In the genomic region with DNA sequence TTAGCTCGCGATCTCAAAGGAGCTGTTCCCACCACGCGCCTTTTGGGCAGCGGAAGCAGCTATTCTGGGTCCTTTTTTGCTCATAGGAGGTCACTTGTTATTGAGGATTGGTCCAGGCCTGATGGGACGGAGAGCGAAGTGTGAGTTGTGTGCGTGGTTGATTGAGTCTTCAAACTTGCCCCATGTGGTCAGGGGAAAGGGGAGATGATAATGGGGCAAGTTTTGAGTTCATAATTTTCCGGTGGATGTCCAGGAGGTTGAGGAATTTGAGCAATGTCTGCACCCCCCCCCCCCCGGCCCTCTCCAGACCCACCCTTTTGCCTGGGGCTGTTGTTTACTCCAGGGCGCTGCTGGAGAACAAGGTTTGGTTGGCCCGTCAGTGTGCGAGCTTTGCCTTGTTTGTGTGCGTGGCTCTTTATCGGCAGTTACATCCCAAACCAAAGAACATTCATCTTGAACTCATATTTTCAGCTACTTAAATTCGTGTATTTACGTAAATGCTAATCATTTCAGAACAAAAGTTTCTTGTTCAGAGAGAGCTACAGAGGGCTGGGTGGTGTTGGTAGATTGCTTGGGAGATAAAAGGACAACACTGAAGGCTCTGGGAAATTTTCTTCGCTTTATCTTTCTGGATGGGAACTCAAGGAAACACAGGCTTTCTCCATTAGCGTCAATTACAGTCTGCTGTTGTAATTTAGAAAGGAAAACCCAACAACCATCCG, we compare ENCODE assay signal across 8 mouse cellular contexts. TPM values are rescaled to one million over a fixed set of nuclear protein-coding genes. Genes with fewer than 3 reads are reported as not detected.
A peak's percentile ranks its signal among the peaks of the same experiment; 100 is the strongest.
DNase-seq lines count a peak whose midpoint lies in the region; ATAC-seq and TF ChIP-seq lines count a peak whose summit lies in the region.

No protein-coding gene starts in this region.

- peaks cover 33% of the 10 kb centered on the region for H3K79me2 ChIP-seq in MEL (ENCODE audit: control insufficient read depth, insufficient read depth, low read length, poor library complexity)

- intact Hi-C loops in left cerebral cortex, postnatal 10 days (cut with DNase I): loop anchor here (5.0 kb wide), 1 partner anchor 49 kb away; a partner anchor contains a TSS

- H3K27me3 ChIP-seq in heart, embryonic 12.5 days (replicated peaks): no peaks in the 10 kb centered on the region
- no peaks in the 10 kb centered on the region for H3K27me3 ChIP-seq in MEL (ENCODE audit: control insufficient read depth in 1 of 2, insufficient read depth in 2 of 2, low read length in 2 of 2)
- no peaks in the 10 kb centered on the region for H3K27me3 ChIP-seq in forebrain, embryonic 13.5 days
- H3K27me3 ChIP-seq in neural tube, embryonic 15.5 days (replicated peaks): no peaks in the 10 kb centered on the region

- peak overlapping the region; percentile 95 for H3K9ac ChIP-seq in heart, embryonic 12.5 days
- H3K9ac ChIP-seq in MEL (ENCODE audit: control insufficient read depth, low read depth, low read length, poor library complexity, severe bottlenecking): peak overlapping the region; percentile 97
- H3K9ac ChIP-seq in forebrain, embryonic 13.5 days: peak overlapping the region; percentile 97
- peak overlapping the region; percentile 98 for H3K9ac ChIP-seq in neural tube, embryonic 15.5 days (replicated peaks)

- no peak for DNase-seq in heart, adult 11 months
- DNase-seq in MEL (ENCODE audit: low read depth, low spot score) (peak; percentile 58), liver (peak; percentile 64)
- DNase-seq in left cerebral cortex, postnatal 10 days (ENCODE audit: extremely low spot score in 1 of 2, low spot score in 2 of 2): no peak
- DNase-seq in ovary, postnatal 36 days (ENCODE audit: low spot score): no peak

- H3K27ac ChIP-seq in heart, embryonic 12.5 days (ENCODE audit: poor library complexity, severe bottlenecking): peak overlapping the region; percentile 90
- H3K27ac ChIP-seq in MEL (ENCODE audit: control insufficient read depth, low read depth, low read length): peak overlapping the region; percentile 84
- peak overlapping the region; percentile 86 for H3K27ac ChIP-seq in forebrain, embryonic 13.5 days
- peak overlapping the region; percentile 91 for H3K27ac ChIP-seq in neural tube, embryonic 15.5 days (replicated peaks)

- no peak for TF ChIP-seq CTCF in MEL (IDR thresholded peaks at IDR 0.05 in 2 of 3, conservative IDR thresholded peaks at IDR 0.05 in 1 of 3; ENCODE audit: control insufficient read depth in 1 of 3, insufficient read depth in 1 of 3, low read depth in 2 of 3, low read length in 3 of 3, poor library complexity in 1 of 3, severe bottlenecking in 1 of 3)

- WGBS in heart, embryonic 12.5 days: 4% methylated on average over 20 of the region's 20 CpGs
- 8% methylated on average over 20 of the region's 20 CpGs for WGBS in forebrain, embryonic 13.5 days
- 8% methylated on average over 20 of the region's 20 CpGs for WGBS in neural tube, embryonic 15.5 days

- H3K9me3 ChIP-seq in heart, embryonic 12.5 days (replicated peaks): no peaks in the 10 kb centered on the region
- no peaks in the 10 kb centered on the region for H3K9me3 ChIP-seq in MEL (replicated peaks; ENCODE audit: insufficient read depth, low read length)
- no peaks in the 10 kb centered on the region for H3K9me3 ChIP-seq in forebrain, embryonic 13.5 days (replicated peaks)
- H3K9me3 ChIP-seq in neural tube, embryonic 15.5 days (replicated peaks): no peaks in the 10 kb centered on the region

- H3K4me1 ChIP-seq in heart, embryonic 12.5 days (replicated peaks): peaks cover 44% of the 10 kb centered on the region
- H3K4me1 ChIP-seq in MEL (ENCODE audit: control insufficient read depth in 1 of 2, insufficient read depth in 2 of 2, low read length in 2 of 2): peaks cover 8 to 19% of the 10 kb centered on the region in 2 experiments
- peaks cover 44% of the 10 kb centered on the region for H3K4me1 ChIP-seq in forebrain, embryonic 13.5 days
- H3K4me1 ChIP-seq in neural tube, embryonic 15.5 days: peaks cover 57% of the 10 kb centered on the region

- TF ChIP-seq RAD21 in MEL (IDR thresholded peaks at IDR 0.05; ENCODE audit: low read depth, low read length): no peak

- TF ChIP-seq POLR2A in MEL (IDR thresholded peaks at IDR 0.05; ENCODE audit: control insufficient read depth in 1 of 2, insufficient read depth in 1 of 2, low read depth in 1 of 2, low read length in 2 of 2, poor library complexity in 1 of 2): no peak

- H3K4me3 ChIP-seq in heart, embryonic 12.5 days: peak overlapping the region; percentile 87
- H3K4me3 ChIP-seq in MEL (ENCODE audit: control insufficient read depth in 1 of 2, insufficient read depth in 1 of 2, low read depth in 2 of 2, low read length in 2 of 2): peak overlapping the region; percentile 72 to 94
- peak overlapping the region; percentile 94 for H3K4me3 ChIP-seq in forebrain, embryonic 13.5 days
- H3K4me3 ChIP-seq in neural tube, embryonic 15.5 days (replicated peaks): peak overlapping the region; percentile 99

- peak; percentile 29; the same call in 1 of the 2 replicates for ATAC-seq in heart, embryonic 12.5 days (ENCODE audit: insufficient number of reproducible peaks, low FRiP score)
- no peak for ATAC-seq in forebrain, embryonic 13.5 days
- ATAC-seq in neural tube, embryonic 15.5 days (ENCODE audit: low FRiP score): no peak

- peak in 1 of 2 experiments; percentile 3; a peak in 1 of 4 replicates for TF ChIP-seq EP300 in MEL (IDR thresholded peaks at IDR 0.05; ENCODE audit: low read depth in 1 of 2, low read length in 2 of 2)

- peak overlapping the region; percentile 71 for H3K4me2 ChIP-seq in heart, embryonic 12.5 days
- peak overlapping the region; percentile 81 for H3K4me2 ChIP-seq in forebrain, embryonic 13.5 days
- peak overlapping the region; percentile 59 for H3K4me2 ChIP-seq in neural tube, embryonic 15.5 days

- peaks cover 37% of the 10 kb centered on the region for H3K36me3 ChIP-seq in heart, embryonic 12.5 days
- peaks cover 22 to 29% of the 10 kb centered on the region in 2 experiments for H3K36me3 ChIP-seq in MEL (ENCODE audit: control insufficient read depth in 1 of 2, insufficient read depth in 2 of 2, low read length in 2 of 2)
- peaks cover 38% of the 10 kb centered on the region for H3K36me3 ChIP-seq in forebrain, embryonic 13.5 days (ENCODE audit: poor library complexity, severe bottlenecking)
- H3K36me3 ChIP-seq in neural tube, embryonic 15.5 days: peaks cover 35% of the 10 kb centered on the region

TF ChIP-seq in MEL, 35 proteins besides CTCF, POLR2A, EP300 and RAD21 (continues in another document):
- peak; percentile 33 for TF ChIP-seq MXI1 (IDR thresholded peaks at IDR 0.05; ENCODE audit: low read depth, low read length)
- TF ChIP-seq ETS1 (IDR thresholded peaks at IDR 0.05; ENCODE audit: low read depth, low read length): no peak; the same call in 1 of the 2 replicates
- no peak for TF ChIP-seq E2F4 (IDR thresholded peaks at IDR 0.05; ENCODE audit: borderline replicate concordance, low read depth, low read length)
- TF ChIP-seq ELF1 (IDR thresholded peaks at IDR 0.05; ENCODE audit: low read depth, low read length): no peak

RNA-seq across cellular contexts. Expression of a gene that starts 0.6 kb away (rescaled TPM):
- polyA plus RNA-seq in heart, embryonic 12.5 days (2016; fragmentation: Nextera tagmentation; extraction: Ambion mirVana): 11.9 and 12.4 TPM in 2 replicates
- total RNA-seq in MEL (2012; rRNA removed): 3.6 and 3.7 TPM in 2 replicates
- 10 to 100 TPM in 1 of 2 experiments, not detected in 1; 12.8 TPM for polyA plus RNA-seq in MEL (2012; ENCODE audit: insufficient read depth in 1 of 2, insufficient read length in 2 of 2, low read depth in 1 of 2, low replicate concordance in 2 of 2, missing spikeins in 1 of 2)
- 19.8 and 24.2 TPM in 2 replicates for polyA plus RNA-seq in forebrain, embryonic 13.5 days (2015; fragmentation: Nextera tagmentation; extraction: Ambion mirVana)
- polyA plus RNA-seq in neural tube, embryonic 15.5 days (2015; fragmentation: Nextera tagmentation; extraction: Ambion mirVana): 21.8 and 25.2 TPM in 2 replicates
- 10 to 100 TPM; 26.1 to 32.0 TPM for total RNA-seq in left cerebral cortex, postnatal 10 days (2021)

RNA-seq across cellular contexts. Expression of a gene that starts 0.9 kb away (rescaled TPM):
- polyA plus RNA-seq in heart, embryonic 12.5 days (2016; fragmentation: Nextera tagmentation; extraction: Ambion mirVana): 339 and 347 TPM in 2 replicates
- 363 and 365 TPM in 2 replicates for total RNA-seq in MEL (2012; rRNA removed)
- 100 to 1,000 TPM; 116 to 459 TPM for polyA plus RNA-seq in MEL (2012; ENCODE audit: insufficient read depth in 1 of 2, insufficient read length in 2 of 2, low read depth in 1 of 2, low replicate concordance in 2 of 2, missing spikeins in 1 of 2)
- 278 and 318 TPM in 2 replicates for polyA plus RNA-seq in forebrain, embryonic 13.5 days (2015; fragmentation: Nextera tagmentation; extraction: Ambion mirVana)
- polyA plus RNA-seq in neural tube, embryonic 15.5 days (2015; fragmentation: Nextera tagmentation; extraction: Ambion mirVana): 194 and 213 TPM in 2 replicates
- 100 to 1,000 TPM; 207 to 211 TPM for total RNA-seq in left cerebral cortex, postnatal 10 days (2021)

RNA-seq across cellular contexts. Expression of a gene that starts 28.0 kb away (rescaled TPM):
- 0.34 and 0.85 TPM in 2 replicates for polyA plus RNA-seq in heart, embryonic 12.5 days (2016; fragmentation: Nextera tagmentation; extraction: Ambion mirVana)
- total RNA-seq in MEL (2012; rRNA removed): 0.04 and 0.23 TPM in 2 replicates
- 100 to 1,000 TPM in 1 of 2 experiments, 1 to 10 TPM in 1; 1.8 to 666 TPM for polyA plus RNA-seq in MEL (2012; ENCODE audit: insufficient read depth in 1 of 2, insufficient read length in 2 of 2, low read depth in 1 of 2, low replicate concordance in 2 of 2, missing spikeins in 1 of 2)
- 0.27 and 0.91 TPM in 2 replicates for polyA plus RNA-seq in forebrain, embryonic 13.5 days (2015; fragmentation: Nextera tagmentation; extraction: Ambion mirVana)
- 1.7 and 2.4 TPM in 2 replicates for polyA plus RNA-seq in neural tube, embryonic 15.5 days (2015; fragmentation: Nextera tagmentation; extraction: Ambion mirVana)
- total RNA-seq in left cerebral cortex, postnatal 10 days (2021): 1 to 10 TPM in 1 of 2 experiments, under 1 TPM in 1; 0.81 to 1.2 TPM

RNA-seq across cellular contexts. Expression of a gene that starts 28.9 kb away (rescaled TPM):
- 26.2 and 26.5 TPM in 2 replicates for polyA plus RNA-seq in heart, embryonic 12.5 days (2016; fragmentation: Nextera tagmentation; extraction: Ambion mirVana)
- total RNA-seq in MEL (2012; rRNA removed): 10.8 and 11.9 TPM in 2 replicates
- polyA plus RNA-seq in MEL (2012; ENCODE audit: insufficient read depth in 1 of 2, insufficient read length in 2 of 2, low read depth in 1 of 2, low replicate concordance in 2 of 2, missing spikeins in 1 of 2): 10 to 100 TPM in 1 of 2 experiments, not detected in 1; 25.2 TPM
- polyA plus RNA-seq in forebrain, embryonic 13.5 days (2015; fragmentation: Nextera tagmentation; extraction: Ambion mirVana): 44.7 and 50.4 TPM in 2 replicates
- 33.3 and 33.9 TPM in 2 replicates for polyA plus RNA-seq in neural tube, embryonic 15.5 days (2015; fragmentation: Nextera tagmentation; extraction: Ambion mirVana)
- total RNA-seq in left cerebral cortex, postnatal 10 days (2021): 10 to 100 TPM; 12.4 to 15.2 TPM

RNA-seq across cellular contexts. Expression of a gene that starts 29.1 kb away (rescaled TPM):
- polyA plus RNA-seq in heart, embryonic 12.5 days (2016; fragmentation: Nextera tagmentation; extraction: Ambion mirVana): 13.5 and 15.9 TPM in 2 replicates
- total RNA-seq in MEL (2012; rRNA removed): 7.6 and 9.0 TPM in 2 replicates
- 10 to 100 TPM in 1 of 2 experiments, not detected in 1; 14.3 TPM for polyA plus RNA-seq in MEL (2012; ENCODE audit: insufficient read depth in 1 of 2, insufficient read length in 2 of 2, low read depth in 1 of 2, low replicate concordance in 2 of 2, missing spikeins in 1 of 2)
- polyA plus RNA-seq in forebrain, embryonic 13.5 days (2015; fragmentation: Nextera tagmentation; extraction: Ambion mirVana): 14.3 and 15.5 TPM in 2 replicates
- 20.4 and 22.5 TPM in 2 replicates for polyA plus RNA-seq in neural tube, embryonic 15.5 days (2015; fragmentation: Nextera tagmentation; extraction: Ambion mirVana)
- 10 to 100 TPM; 12.1 to 13.3 TPM for total RNA-seq in left cerebral cortex, postnatal 10 days (2021)

Comparison
In these comparisons a context has a peak if more than half of its experiments do, and no peak if none do; other contexts are left out.
1. DNase-seq: peak in MEL (single experiment) and liver (single experiment); none in heart, adult 11 months (single experiment), left cerebral cortex, postnatal 10 days (0 of 2) and ovary, postnatal 36 days (single experiment).
2. Peak in every context shown above with its lines, with median percentiles within 50 percentile points of each other: H3K27ac ChIP-seq, H3K4me2 ChIP-seq, H3K4me3 ChIP-seq and H3K9ac ChIP-seq.